Mouse (Mus musculus): ENCODE results near the gene Rpl31.

DNA sequence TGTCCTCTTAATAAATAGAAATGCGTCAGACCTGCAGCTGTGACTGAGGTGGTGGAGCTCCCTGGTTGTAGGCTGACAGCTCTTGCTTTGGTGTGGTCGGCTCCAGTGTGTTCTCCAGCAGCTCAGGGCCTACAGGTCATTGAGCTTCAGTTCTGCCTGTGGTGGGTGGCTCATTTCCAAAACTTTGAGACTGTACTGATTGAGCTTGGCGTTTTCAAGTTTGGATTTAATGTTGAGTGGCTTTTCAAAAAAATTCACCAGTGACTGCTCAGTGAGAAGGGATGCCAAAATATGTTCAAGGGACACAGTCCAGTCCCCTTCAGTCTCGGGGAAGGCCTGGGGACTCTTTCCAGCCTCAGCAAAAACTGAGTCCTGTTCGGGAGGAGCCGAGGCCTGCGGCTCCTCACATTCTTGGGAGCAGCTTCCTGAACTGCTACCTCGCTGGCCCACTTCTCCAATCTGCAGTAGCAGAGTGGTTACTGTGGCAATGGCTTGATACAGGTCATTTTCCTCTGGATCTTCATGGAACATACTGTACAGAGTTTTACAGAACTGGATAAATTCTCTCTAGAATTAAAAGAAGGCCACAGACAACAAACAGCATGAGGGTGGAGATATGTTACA is 4.7 kb downstream of the Rpl31 start:
- TF ChIP-seq CTCF (IDR thresholded peaks at IDR 0.05; ENCODE audit: low read depth) (no peak), EP300 (optimal IDR thresholded peaks at IDR 0.05) (no peak)
